Mouse (Mus musculus): ENCODE data around the gene Wdr45.
A peak's percentile ranks its signal among the peaks of the same experiment; 100 is the strongest.
"Not testable (repeated sequence)": the region's sequence is repeated elsewhere in the genome, so short reads cannot be mapped to it uniquely, and the experiment has no call there.

Gene Wdr45

DNA sequence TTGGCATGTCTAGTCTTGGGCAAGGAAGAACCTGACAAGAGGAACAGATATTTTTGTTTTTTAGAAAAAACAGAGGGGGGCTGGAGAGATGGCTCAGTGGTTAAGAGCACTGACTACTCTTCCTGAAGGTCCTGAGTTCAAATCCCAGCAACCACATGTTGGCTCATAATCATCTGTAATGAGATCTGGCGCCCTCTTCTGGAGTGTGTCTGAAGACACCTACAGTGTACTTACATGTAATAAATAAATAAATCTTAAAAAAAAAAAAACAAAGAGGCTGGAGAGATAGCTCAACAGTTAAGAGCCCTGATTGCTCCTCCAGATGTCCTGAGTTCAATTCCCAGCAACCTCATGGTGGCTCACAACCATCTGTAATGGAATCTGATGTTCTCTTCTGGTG is 1.9 kb downstream of the Wdr45 start:
- ATAC-seq (ENCODE audit: insufficient number of reproducible peaks, low FRiP score, low TSS enrichment), result not testable (repeated sequence)

DNA sequence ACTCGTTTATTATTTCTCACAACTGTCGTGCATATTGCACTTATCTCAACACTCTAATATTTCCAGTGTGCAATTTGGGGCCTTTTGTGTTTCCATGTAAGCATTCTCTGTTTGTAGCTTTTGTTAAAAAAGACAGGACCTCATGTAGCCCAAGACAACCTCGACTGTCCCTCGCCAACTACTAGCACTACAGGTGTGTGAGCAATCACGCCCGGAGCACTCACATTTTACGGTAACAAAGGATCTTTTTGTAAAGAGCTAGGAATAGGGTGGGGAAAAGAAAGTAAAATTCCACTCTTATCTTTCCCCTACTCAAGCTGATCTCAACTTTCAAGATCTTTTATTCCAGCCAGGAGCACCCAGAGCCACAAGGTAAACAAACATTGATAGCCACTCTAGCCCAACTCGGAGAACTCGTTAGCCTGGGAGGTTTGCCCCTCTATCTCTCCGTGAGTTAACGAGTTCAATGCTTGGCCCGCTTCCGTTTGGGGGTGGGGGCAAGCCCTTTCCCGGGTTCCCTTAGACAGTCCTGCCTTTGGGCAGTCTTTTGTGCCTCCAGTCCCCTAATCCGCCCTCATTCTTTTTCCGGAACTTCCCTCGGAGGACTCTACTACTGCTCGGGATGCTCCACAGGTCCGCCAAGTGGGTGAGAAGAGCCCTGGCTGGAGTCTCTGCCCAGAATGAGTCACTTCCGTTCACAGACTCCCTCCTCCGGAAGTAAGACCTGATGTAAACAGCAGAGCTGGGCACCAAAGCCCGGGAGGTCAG is 7.6 kb downstream of the Wdr45 start, which contains the start of gene Gm45208:
Gene Gm45208, plus strand, starts transcription at position 732 of the 768 bp plus-strand sequence.
- peak; percentile 90 for ATAC-seq (ENCODE audit: insufficient number of reproducible peaks, low FRiP score, low TSS enrichment)

DNA sequence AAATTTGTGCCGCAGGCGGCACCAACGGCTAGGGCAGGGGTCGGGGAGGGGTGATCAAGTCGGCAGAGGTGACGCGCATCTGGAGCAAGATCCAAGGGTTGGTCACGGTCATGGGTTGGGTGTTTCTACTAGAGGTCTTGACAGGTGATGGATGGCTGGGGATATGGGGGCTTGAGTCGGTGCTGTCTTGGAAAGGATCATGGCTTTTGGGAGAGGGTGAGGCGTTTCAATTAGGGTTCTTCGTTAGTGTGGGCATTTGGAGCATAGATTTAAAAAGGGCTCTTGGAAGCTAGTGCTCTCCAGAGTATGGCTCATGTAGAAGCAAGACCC is 8.1 kb downstream of the Wdr45 start:
- ATAC-seq (ENCODE audit: insufficient number of reproducible peaks, low FRiP score, low TSS enrichment), result no peak

DNA sequence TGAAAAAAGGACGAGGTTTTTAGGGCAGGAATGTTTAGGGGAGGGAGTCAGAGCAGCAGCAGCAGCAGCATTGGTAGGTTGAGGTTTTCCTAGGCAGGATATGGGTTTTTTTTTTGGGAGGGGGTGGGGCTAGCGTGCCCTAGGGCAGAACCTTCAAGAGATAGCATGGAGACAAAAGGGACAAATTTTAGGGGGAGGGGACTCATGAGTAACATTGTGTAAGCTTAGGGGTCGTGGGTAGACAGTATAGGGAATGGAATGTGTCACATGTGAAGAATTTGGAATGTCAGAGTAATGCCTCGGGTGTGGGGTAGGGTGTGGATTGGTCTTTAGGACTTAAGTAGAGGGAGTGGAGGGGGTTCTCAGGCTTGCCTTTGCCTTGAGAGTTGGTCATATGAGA is 8.6 kb downstream of the Wdr45 start:
- ATAC-seq (ENCODE audit: insufficient number of reproducible peaks, low FRiP score, low TSS enrichment), result no peak

DNA sequence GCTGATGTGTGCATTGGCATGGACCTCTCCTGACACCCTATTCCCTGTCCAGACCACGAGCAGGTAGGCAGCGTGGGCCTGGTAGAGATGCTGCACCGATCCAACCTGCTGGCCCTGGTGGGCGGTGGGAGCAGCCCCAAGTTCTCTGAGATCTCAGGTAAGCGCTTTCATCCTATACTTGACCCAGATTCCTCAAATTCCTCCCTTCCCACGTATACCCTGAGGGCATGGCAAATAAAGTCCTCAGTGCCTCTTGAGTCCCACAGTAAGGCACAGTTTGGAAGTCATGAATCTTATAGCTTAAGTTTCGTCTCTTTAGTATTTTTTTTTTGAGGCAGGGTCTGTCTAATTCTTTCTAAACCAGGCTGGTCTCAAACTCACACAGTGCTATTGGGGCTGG is 10.0 kb downstream of the Wdr45 start:
- ATAC-seq (ENCODE audit: insufficient number of reproducible peaks, low FRiP score, low TSS enrichment), result no peak

DNA sequence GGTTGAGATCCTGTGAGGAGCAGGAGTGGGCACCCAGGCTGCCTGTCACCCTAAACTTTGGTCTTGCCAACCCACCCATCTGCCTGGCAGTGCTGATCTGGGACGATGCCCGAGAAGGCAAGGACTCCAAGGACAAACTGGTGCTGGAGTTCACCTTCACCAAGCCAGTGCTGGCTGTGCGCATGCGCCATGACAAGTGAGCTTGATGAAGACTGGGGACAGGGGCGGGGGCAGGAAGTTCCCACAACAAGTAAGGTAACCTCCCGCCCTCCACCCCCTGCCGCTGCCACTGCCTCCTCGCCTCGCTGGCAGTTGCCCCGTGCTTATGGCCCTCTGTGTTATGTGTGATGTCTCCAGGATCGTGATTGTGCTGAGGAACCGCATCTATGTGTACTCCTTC is 11.7 kb downstream of the Wdr45 start:
- no peak for ATAC-seq (ENCODE audit: insufficient number of reproducible peaks, low FRiP score, low TSS enrichment)

DNA sequence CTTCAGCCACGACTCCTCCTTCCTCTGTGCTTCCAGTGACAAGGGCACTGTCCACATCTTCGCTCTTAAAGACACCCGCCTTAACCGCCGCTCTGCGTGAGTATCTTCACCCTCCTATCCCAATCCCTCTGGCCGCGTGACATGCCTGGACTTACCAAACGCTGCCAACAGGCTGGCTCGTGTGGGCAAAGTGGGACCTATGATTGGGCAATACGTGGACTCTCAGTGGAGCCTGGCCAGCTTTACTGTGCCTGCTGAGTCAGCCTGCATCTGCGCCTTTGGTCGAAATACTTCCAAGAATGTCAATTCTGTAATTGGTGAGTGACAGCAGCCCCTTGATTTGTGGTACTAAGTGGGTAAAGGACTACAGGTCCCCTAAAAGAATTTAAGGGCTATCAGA is 13.0 kb downstream of the Wdr45 start:
- no peak for ATAC-seq (ENCODE audit: insufficient number of reproducible peaks, low FRiP score, low TSS enrichment)

DNA sequence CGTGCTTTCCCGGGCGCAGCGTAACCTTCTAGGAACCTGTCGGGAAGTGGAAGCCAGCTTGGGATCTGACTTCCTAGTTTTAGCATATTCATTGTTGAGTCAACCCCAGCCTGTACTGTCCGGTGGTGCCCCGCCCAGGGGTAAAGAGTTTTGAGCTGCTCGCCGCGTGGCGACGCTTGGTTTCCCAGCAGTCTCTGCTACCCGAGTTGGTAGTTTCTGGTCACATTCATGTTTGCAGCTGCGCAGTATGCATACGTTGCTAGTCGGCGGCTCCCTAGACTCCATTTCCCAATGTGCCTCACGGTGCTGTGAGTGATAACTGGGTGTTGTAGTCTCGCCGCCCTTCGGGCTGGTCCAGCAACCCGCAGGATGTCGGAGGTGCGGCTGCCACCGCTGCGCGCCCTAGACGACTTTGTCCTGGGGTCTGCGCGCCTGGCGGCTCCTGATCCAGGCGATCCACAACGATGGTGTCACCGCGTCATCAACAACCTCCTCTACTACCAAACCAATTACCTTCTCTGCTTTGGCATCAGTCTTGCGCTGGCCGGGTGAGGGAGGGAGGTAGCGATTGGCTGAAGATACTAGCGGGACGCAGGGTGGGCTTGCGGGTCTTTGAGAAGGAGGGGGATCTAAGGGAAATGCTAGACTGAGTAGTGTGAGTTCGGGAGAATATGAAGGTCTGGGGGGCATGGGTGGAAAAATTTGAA is 14.2 kb downstream of the Wdr45 start, which contains the start of gene Praf2:
Gene Praf2, plus strand, starts transcription at position 225 of the 707 bp plus-strand sequence.
- ATAC-seq (ENCODE audit: insufficient number of reproducible peaks, low FRiP score, low TSS enrichment), result peak; percentile 94

DNA sequence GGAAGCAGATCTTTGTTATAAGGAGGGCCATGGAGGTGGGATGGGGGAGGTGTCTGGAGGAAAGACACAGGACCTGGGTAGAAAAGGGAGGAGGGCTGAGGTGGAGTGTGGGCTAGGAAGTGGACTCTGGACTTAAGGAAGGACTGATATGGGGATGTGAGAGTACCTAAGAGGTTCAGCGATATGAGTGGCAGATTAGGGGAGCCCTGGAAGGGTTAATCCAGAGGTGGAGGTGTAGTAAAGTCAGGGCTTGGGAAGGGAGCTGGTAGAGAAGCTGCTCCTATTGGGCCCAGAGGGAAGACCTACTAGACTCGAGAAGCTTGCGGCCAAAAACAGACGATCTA is 14.8 kb downstream of the Wdr45 start:
- ATAC-seq (ENCODE audit: insufficient number of reproducible peaks, low FRiP score, low TSS enrichment), result no peak

DNA sequence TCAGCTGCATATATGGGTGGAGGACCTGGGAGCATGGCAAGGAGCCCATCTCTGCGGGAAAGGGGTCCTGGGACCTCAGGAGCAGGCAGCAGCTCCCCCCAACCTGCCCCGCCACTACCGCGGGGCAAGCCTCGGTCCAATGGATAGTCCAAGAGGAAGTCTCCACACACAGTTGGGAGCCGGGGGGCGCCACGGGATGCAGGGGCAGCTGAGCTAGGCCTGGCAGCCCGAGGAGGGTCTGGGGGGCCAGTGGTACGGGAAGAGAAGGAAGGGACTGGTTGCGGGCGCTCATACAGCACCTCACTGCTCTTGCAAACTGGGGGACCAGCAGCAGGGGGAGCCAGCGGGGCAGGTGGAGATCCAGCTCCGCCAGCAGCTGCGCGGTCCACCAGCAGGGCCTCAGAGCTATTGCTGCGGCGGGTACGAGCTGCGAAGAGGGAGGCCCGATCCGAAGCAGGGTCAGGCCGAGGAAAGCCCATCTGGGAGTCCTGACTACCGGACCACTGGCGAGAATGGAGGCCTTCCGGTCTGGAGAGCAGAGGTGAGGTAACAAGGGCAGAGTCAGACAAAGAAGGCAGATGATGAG is 19.5 kb downstream of the Wdr45 start:
- ATAC-seq (ENCODE audit: insufficient number of reproducible peaks, low FRiP score, low TSS enrichment), result no peak

DNA sequence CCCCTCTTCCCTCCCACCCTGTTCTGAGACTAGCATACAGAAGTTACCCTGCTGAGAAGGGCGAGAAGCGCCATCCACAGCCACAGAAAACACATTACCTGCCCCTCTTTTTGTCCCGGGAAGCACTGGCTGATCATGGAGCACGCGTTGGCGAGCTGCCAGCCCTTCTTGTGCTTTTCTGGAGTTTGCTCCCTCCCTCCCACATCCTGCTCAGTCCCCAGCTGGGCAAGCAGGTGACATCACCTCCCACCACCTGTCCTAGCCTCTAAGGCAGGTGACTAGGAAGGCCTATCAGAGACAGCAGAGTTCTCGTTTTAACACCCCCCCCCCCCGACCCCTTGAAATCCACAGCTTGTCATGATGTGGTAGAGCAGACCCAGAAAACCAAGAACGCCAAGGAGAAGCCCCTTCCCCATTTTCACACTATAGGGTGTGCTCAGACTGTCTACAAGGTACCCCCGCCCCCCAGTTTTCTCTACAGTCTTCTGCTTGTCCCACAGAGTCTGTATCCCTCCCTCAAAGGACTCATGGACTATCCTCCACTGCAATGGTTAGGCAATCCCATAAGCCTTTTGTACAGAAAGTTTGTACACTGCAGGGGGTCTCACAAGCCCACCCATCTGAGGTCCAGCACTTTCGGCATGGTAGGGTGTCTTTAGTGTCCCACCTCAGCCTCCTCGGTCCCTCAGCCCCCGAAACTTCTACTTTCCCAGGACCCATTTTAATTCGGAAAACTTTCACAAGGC is 25.4 kb downstream of the Wdr45 start:
- ATAC-seq (ENCODE audit: insufficient number of reproducible peaks, low FRiP score, low TSS enrichment), result peak; percentile 60

DNA sequence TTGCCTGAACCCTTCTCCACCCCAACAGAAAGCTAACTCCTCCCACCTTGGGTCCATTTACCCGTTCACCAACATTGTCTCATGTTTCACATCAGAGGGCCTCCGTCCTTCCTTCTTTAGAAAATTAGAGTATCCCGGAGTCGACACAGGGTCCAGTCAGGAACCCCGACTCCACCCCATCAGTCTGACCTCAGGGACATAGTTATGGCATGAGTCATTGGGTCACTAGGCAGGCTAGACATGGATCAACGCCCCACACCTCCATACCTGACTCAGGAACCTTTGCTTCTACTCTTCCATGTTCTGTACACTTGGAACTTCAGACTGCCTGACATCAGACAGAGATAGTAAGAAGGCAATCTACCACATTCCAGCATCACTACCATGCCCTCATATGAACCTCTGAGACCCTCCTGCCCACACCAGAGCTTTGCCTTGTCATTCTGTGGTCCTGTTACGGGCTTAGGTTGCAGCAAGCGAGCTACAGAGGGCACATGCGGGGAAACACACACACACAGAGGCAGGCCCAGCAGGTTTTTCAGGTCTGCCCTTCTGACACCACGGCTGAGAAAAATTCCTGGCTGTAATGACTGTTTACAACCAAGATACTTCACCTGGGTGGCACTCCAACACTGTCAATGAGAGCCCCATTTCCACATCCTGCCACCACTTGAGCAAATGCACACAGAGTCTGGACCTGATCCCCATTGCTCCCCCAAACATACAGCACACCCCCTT is 26.1 kb downstream of the Wdr45 start:
- ATAC-seq (ENCODE audit: insufficient number of reproducible peaks, low FRiP score, low TSS enrichment), result no peak

DNA sequence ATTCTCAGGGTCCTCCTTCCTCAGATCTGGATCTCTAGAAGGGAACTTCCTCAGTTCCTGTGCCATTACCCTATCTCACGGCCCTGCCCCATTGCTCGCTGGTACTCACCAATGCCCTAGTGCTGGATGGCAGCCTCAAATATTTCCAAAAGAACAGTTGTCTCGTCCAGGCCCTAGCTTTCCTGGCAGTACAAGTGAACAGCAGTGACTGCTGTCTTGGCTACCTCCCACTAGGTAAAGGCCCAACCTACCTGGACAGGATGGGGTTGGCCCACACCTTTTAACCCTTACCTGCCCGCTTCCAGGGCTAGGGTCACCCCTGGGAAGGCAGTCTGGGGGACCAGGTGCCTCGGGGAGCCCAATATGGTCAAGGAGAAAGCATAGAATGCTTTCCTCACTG is 27.0 kb downstream of the Wdr45 start:
- ATAC-seq (ENCODE audit: insufficient number of reproducible peaks, low FRiP score, low TSS enrichment), result peak; percentile 42; the same call in 1 of the 2 replicates

DNA sequence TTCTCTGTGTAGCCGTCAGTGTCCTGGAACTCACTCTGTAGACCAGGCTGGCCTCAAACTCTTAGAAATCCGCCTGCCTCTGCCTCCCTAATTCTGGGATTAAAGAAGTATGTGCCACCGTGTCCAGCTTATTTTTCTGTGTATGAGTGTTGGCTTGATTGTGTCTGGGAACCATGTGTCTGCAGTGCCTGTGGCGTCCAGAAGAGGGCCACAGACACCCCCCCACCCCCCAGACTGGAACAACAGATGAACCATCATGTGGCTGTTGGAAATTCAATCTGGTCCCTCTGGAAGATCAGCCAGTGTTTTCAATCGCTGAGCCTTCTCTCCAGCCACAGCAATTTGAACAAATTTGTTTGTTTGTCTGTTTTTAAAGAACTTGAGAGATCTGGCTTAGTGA is 29.3 kb downstream of the Wdr45 start:
- no peak for ATAC-seq (ENCODE audit: insufficient number of reproducible peaks, low FRiP score, low TSS enrichment)

DNA sequence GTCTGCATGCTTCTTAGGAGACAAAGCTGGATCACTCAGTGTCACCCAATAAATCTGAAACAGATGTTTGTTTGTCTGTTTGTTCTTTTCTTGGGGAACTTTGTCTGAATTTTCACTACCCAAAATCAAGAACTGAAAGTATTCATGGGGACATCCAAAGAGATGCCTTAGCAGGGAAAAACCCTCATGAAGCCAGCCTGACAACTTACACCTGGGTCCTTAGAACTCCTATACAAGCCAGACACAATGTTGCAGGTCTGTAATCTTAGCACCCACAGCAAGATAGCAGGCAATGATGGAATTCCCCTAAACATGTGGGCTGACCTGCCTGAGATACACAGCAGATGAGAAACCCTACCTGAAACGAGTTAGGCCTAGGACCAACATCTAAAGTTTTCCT is 30.8 kb downstream of the Wdr45 start:
- no peak for ATAC-seq (ENCODE audit: insufficient number of reproducible peaks, low FRiP score, low TSS enrichment)

DNA sequence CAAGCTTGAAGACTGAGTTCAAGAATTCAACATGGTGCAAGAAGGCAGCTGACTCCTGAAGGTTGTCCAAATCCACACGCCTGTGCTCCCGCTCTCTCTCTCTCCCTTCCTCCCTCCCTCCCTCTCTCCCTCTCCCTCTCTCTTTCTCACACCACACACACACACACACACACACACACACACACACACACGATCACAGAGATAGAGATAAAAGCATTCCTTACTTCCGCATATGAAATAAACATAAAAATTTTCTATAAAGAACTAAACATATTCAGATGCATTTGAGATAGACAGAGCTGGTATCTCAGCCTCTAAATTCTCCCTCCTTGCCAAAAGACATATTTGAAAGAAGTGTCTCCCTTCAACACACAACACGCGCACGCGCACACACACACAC is 31.3 kb downstream of the Wdr45 start:
- ATAC-seq (ENCODE audit: insufficient number of reproducible peaks, low FRiP score, low TSS enrichment), result no peak

DNA sequence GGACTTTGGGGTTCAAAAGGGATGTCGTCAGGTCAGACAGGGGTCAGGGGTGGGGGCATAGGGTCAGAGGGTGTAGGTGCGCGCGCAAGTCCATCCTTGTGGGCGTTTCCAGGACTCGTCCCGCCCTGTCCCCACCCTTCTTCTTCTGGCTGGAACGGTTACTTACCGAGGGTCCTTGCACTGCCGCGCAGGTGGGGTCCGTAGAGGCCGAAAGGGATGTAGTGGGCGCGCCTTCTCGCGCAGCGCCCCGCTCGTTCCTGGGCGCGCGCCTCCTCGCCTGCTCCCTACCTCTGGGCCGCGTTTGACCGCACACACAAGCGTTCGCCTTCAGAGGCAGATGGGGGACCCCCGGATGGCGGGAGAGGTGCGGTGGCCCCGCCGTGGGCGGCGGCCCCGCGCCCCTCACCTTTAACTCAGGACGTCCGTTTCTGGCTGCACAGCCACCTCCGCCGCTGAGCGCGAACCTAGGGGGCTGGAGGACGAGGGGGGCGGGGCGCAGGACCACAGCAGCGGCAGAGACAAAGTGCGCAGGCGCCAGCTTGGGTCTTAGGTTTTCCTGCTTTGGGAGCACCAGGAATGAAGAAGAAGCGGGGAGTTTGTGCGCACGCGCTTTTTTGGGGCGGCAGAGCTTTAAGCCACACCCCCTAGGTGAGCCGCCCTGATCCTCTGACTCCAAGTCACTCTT is 36.4 kb downstream of the Wdr45 start, which contains the start of gene Ccdc120:
Gene Ccdc120, minus strand, starts transcription at position 474 of the 685 bp plus-strand sequence.
- ATAC-seq (ENCODE audit: insufficient number of reproducible peaks, low FRiP score, low TSS enrichment), result peak; percentile 93

DNA sequence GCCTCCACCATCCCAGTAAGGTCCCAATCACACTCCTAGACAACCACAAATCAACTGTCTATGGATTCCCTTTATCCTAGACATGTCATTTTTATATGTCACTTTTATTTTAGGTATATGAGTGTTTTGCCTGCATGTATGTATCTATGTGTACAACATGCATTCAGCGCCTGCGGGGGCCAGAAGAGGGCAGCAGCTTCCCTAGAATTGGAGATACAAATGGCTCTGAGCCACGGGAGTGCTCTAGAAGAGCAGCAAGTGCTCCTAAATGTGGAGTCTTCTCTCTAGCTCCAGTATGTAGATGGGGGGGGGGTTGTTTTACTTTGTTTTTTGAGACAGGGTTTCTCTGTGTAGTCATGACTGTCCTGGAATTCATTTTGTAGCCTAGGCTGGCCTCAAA is 39.5 kb downstream of the Wdr45 start:
- not testable (repeated sequence) for ATAC-seq (ENCODE audit: insufficient number of reproducible peaks, low FRiP score, low TSS enrichment)

DNA sequence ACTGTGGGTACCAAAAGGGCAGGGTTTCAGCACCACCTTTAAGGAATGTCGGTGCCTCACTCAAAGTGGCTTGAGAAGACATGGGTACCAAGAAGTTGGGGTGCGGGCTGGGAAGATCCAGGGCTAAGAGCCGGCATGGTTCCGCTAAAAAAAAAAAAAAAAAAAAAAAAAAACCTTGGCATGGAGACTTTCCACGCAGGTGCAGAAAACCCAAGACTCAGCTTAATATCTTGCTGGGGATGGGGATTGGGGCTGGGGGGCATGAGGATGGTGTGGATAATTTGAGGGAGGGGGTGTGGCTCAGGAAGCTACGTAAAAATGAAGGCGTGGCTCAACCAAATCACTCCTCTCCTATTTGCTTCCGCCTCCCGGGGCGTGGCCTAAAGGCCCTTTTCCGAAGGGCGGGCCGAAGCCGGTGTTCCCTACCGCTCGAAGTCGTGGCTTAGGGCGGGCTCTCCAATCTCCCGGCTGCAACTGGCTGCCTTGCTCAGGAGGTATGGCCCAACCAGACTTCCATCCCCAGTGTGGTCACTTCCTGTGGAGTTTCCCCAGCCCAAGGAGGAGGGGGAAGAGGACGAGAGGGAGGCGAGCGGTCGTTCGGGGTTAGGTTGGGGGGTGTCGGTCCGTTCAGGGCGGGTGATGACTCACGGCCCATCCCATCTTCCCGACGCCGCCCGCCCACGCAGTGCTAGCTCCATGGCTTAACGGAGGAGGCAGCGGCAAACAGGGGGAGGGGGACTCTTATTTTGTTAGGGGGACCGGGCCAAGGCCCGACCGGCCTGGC is 48.2 kb downstream of the Wdr45 start, which contains the start of gene Tfe3:
Gene Tfe3, plus strand, starts transcription at position 424 of the 784 bp plus-strand sequence.
- peak; percentile 99 for ATAC-seq (ENCODE audit: insufficient number of reproducible peaks, low FRiP score, low TSS enrichment)

All from cerebellum, adult (tissue).